Mouse (Mus musculus): ENCODE measurements around the gene Fat2. TPM values are rescaled to one million over a fixed set of nuclear protein-coding genes. Genes with fewer than 3 reads are reported as not detected.

The Fat2 gene
- polyA plus RNA-seq, 1 experiment from 2014 or later, result 0.25 TPM

DNA sequence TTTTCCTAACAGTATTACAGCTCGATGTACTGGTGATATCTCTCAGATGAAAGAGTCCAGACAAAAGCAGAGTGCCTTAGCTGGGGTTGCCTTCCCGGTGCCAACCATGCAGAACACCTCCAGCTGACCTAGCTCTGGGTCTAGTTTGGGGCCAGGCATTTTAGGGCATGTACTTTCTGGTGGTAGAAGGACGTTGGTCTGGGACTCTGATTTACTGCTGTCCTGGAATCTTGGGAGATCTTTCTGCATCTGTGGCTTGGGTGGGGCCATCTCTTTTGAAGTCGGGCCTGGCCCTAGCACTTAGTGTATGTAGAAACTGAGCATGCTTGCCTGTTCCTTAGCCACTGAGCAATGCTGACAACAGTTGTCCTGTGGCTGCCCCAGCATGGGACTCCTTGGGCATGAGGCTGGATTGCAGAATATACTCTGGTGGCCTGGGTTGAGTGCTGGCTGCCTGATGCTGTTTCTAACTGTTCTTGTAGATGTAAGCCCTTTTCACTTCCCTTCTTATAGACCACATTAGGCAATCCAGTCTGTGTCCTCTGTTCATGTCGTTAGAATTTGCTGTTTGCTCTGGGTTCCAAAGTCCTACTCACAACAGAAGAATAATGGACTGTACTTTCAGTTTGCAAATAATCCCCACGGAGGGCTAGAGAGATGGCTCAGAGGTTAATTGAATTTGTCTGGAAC, 128.2 kb downstream of the Fat2 start:
- Histone ChIP-seq H3K36me3 (ENCODE audit: control insufficient read depth, insufficient read depth, low read length) (no peaks in the 10 kb centered on the region; the same call in 1 of the 2 replicates), H3K9me3 (ENCODE audit: control insufficient read depth, low read length) (no peaks in the 10 kb centered on the region), H3K4me2 (ENCODE audit: low read depth, severe bottlenecking) (no peak overlapping the region), H3K27ac (replicated peaks; ENCODE audit: low read depth, low read length) (no peak overlapping the region), H3K4me3 (ENCODE audit: low read depth, low read length) (no peak overlapping the region), H3K4me1 (ENCODE audit: control insufficient read depth, insufficient read depth, low read length) (no peaks in the 10 kb centered on the region), H3K27me3 (ENCODE audit: control insufficient read depth, insufficient read depth, low read length) (no peaks in the 10 kb centered on the region), H3K9ac (ENCODE audit: low read length) (no peak overlapping the region)
- WGBS, result 68% methylated on average over 6 of the region's 6 CpGs
- ATAC-seq (ENCODE audit: insufficient number of reproducible peaks, low FRiP score, low TSS enrichment, low read depth) (no peak), DNase-seq (ENCODE audit: low spot score) (no peak)

DNA sequence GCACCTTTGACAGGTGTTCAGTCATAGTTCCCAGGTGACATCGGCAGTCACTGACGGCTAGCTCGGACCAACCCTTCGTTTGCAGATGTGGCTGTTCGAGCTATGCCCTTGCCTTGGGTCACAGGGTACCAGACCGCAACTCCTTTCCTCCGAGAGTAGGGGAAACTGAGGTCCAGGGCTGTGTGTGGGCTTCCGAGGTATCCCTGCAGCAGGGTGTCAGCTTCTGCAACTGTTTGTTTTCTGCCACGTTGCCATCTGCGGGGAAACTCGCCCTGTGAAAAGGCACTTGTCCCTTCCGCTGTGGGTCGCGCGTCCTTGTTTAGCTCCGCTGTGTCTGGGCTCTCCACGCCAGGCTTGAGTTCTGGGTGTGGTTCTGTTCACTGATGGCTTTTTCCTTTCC, 131.8 kb downstream of the Fat2 start:
- WGBS, result 10% methylated on average over 17 of the region's 17 CpGs
- peak overlapping the region; percentile 63 for H3K4me3 ChIP-seq (ENCODE audit: low read depth, low read length)
- peak overlapping the region; percentile 86 for H3K4me2 ChIP-seq (ENCODE audit: low read depth, severe bottlenecking)
- no peaks in the 10 kb centered on the region for H3K36me3 ChIP-seq (ENCODE audit: control insufficient read depth, insufficient read depth, low read length)
- H3K4me1 ChIP-seq (ENCODE audit: control insufficient read depth, insufficient read depth, low read length), result no peaks in the 10 kb centered on the region
- H3K9ac ChIP-seq (ENCODE audit: low read length), result peak overlapping the region; percentile 62
- H3K9me3 ChIP-seq (ENCODE audit: control insufficient read depth, low read length), result no peaks in the 10 kb centered on the region
- no peak overlapping the region for H3K27ac ChIP-seq (replicated peaks; ENCODE audit: low read depth, low read length)
- H3K27me3 ChIP-seq (ENCODE audit: control insufficient read depth, insufficient read depth, low read length), result no peaks in the 10 kb centered on the region
- DNase-seq (ENCODE audit: low spot score) (no peak), ATAC-seq (ENCODE audit: insufficient number of reproducible peaks, low FRiP score, low TSS enrichment, low read depth) (peak; percentile 8)

DNA sequence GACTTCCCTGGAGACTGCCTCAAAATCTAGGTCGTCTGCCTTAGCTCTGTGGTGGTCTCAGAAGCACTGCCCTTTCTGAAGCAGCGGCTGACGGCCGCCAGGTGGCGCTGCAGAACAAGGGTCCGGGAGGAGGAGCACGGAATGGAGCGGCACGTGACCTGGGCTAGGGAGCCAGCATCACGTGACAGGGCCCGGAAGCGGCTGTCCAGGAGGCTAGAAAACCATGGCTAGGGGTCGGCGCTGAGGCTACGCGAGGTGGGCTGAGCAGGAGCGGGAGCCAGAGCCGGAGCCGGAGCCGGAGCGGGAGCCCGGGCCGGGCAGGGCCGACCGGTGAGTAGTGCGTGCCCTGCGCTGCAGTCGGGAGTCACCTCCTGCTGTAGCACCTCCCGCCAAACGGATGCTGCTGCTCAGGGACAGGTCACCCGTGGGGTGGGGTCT, 132.2 kb downstream of the Fat2 start, which contains the start of gene Slc36a1:
Gene Slc36a1 (plus strand): TSS at position 192 of the 438 bp plus-strand sequence.
- no peak within 1 kb of the TSS for H3K27ac ChIP-seq (replicated peaks; ENCODE audit: low read depth, low read length)
- no peaks in the 10 kb centered on the region for H3K9me3 ChIP-seq (ENCODE audit: control insufficient read depth, low read length)
- H3K9ac ChIP-seq (ENCODE audit: low read length), result peak within 1 kb of the TSS; percentile 62
- ATAC-seq (ENCODE audit: insufficient number of reproducible peaks, low FRiP score, low TSS enrichment, low read depth) (peak; percentile 90), DNase-seq (ENCODE audit: low spot score) (peak; percentile 98)
- H3K4me1 ChIP-seq (ENCODE audit: control insufficient read depth, insufficient read depth, low read length), result no peaks in the 10 kb centered on the region
- peak within 1 kb of the TSS; percentile 63 for H3K4me3 ChIP-seq (ENCODE audit: low read depth, low read length)
- H3K4me2 ChIP-seq (ENCODE audit: low read depth, severe bottlenecking), result peak within 1 kb of the TSS; percentile 86
- no peaks in the 10 kb centered on the region for H3K36me3 ChIP-seq (ENCODE audit: control insufficient read depth, insufficient read depth, low read length)
- WGBS, result 0% methylated on average over 31 of the region's 31 CpGs
- no peaks in the 10 kb centered on the region for H3K27me3 ChIP-seq (ENCODE audit: control insufficient read depth, insufficient read depth, low read length)

Other genes starting within 250 kb of the Fat2 start
- gene Gm2a, start 238.4 kb downstream of the Fat2 start, polyA plus RNA-seq (2014; fragmentation: Nextera tagmentation; extraction: Ambion mirVana), result 9.0 TPM in 2 replicates
- gene Slc36a3, start 184.9 kb downstream of the Fat2 start, polyA plus RNA-seq (2014; fragmentation: Nextera tagmentation; extraction: Ambion mirVana), result not detected in 2 replicates
- gene Slc36a2, start 151.5 kb downstream of the Fat2 start, polyA plus RNA-seq (2014; fragmentation: Nextera tagmentation; extraction: Ambion mirVana), result 0.13 and 0.24 TPM in 2 replicates
- 1.7 and 1.9 TPM in 2 replicates for gene Slc36a1, start 132.2 kb downstream of the Fat2 start, polyA plus RNA-seq (2014; fragmentation: Nextera tagmentation; extraction: Ambion mirVana)
- 244 and 249 TPM in 2 replicates for gene Sparc, start 86.6 kb upstream of the Fat2 start, polyA plus RNA-seq (2014; fragmentation: Nextera tagmentation; extraction: Ambion mirVana)
- 234 and 240 TPM in 2 replicates for gene Atox1, start 124.7 kb upstream of the Fat2 start, polyA plus RNA-seq (2014; fragmentation: Nextera tagmentation; extraction: Ambion mirVana)
- gene G3bp1, start 133.1 kb upstream of the Fat2 start, polyA plus RNA-seq (2014; fragmentation: Nextera tagmentation; extraction: Ambion mirVana), result 260 and 269 TPM in 2 replicates

Measured in limb, embryonic 11.5 days (tissue).